ENCODE assay signal across 8 mouse cellular contexts in the genomic region with DNA sequence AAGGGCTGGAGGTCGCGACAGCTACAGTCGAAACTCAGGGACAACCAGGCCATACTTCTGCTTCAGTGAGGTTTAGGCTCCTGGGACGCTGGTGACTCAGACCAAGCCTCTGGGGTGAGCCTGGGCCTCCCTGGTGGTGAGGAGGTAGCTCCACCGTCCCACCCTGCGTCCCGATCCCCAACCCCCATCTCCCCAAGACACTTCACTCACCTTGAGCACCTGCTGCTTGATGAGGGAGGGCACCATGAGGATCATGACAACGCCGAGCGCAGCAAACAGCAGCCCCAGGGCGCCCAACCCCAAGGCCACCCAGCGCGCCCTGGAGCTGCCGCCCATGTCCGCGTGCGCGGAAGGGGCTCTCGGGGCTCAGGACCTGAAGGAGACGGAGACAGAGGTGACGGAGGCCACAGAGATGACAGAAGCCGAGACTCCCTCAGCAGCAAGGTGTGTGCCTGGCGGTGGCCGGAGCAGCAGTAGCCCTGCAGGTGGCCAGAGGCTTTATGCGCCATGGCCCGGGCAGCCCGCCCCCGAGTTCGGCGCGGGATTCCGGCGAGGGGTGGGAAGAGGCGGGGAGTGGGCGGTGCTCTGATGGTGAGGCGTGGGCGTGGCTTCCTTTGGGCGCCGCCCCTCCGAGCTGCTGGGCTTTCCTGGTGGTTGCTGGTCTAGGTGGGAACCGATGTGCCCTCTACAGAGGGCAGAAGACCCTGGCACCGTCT. TPM values are rescaled to one million over a fixed set of nuclear protein-coding genes. Genes with fewer than 3 reads are reported as not detected.
DNase-seq lines count a peak whose midpoint lies in the region; ATAC-seq lines count a peak whose summit lies in the region.

Gene Scarb1, minus strand, starts transcription at position 548 of the 716 bp plus-strand sequence.

- no peaks in the 10 kb centered on the region for H3K9me3 ChIP-seq in embryonic facial prominence, embryonic 15.5 days (replicated peaks)
- no peaks in the 10 kb centered on the region for H3K9me3 ChIP-seq in limb, embryonic 13.5 days
- H3K9me3 ChIP-seq in midbrain, embryonic 15.5 days, result no peaks in the 10 kb centered on the region

- H3K36me3 ChIP-seq in embryonic facial prominence, embryonic 15.5 days, result no peaks in the 10 kb centered on the region
- H3K36me3 ChIP-seq in limb, embryonic 13.5 days, result 0 out of 2 replicates have a peak, but pooled peaks cover 3% of the 10 kb centered on the region
- no peaks in the 10 kb centered on the region for H3K36me3 ChIP-seq in midbrain, embryonic 15.5 days (replicated peaks)

- peaks cover 37% of the 10 kb centered on the region for H3K4me1 ChIP-seq in embryonic facial prominence, embryonic 15.5 days
- H3K4me1 ChIP-seq in limb, embryonic 13.5 days, result peaks cover 31% of the 10 kb centered on the region
- H3K4me1 ChIP-seq in midbrain, embryonic 15.5 days, result peaks cover 28% of the 10 kb centered on the region

- peak; percentile 73 for ATAC-seq in embryonic facial prominence, embryonic 15.5 days (ENCODE audit: insufficient number of reproducible peaks, low FRiP score, low TSS enrichment, low read depth)
- peak; percentile 84 for ATAC-seq in limb, embryonic 13.5 days (ENCODE audit: low FRiP score, low read depth)
- ATAC-seq in midbrain, embryonic 15.5 days (replicated peaks), result peak; percentile 85

- H3K27me3 ChIP-seq in embryonic facial prominence, embryonic 15.5 days, result no peaks in the 10 kb centered on the region
- H3K27me3 ChIP-seq in limb, embryonic 13.5 days, result 0 out of 2 replicates have a peak, but pooled peaks cover 4% of the 10 kb centered on the region
- no peaks in the 10 kb centered on the region for H3K27me3 ChIP-seq in midbrain, embryonic 15.5 days (replicated peaks)

- peak within 1 kb of the TSS; percentile 93 for H3K4me2 ChIP-seq in embryonic facial prominence, embryonic 15.5 days (replicated peaks)
- H3K4me2 ChIP-seq in limb, embryonic 13.5 days (replicated peaks), result peak within 1 kb of the TSS; percentile 97
- H3K4me2 ChIP-seq in midbrain, embryonic 15.5 days, result peak within 1 kb of the TSS; percentile 94

- peak; percentile 82 for DNase-seq in 3T3-L1 (ENCODE audit: low read depth, low spot score)
- peak; percentile 94 to 96 for DNase-seq in adrenal gland, postnatal 36 days
- peak; percentile 85 for DNase-seq in heart, adult 8-10 months (ENCODE audit: low spot score)
- DNase-seq in kidney, adult 9 months, result peak; percentile 89
- peak; percentile 83 to 94 for DNase-seq in spleen, adult 18-20 months

- H3K27ac ChIP-seq in embryonic facial prominence, embryonic 15.5 days (replicated peaks), result peak within 1 kb of the TSS; percentile 84
- H3K27ac ChIP-seq in limb, embryonic 13.5 days, result 0 out of 2 replicates have a peak within 1 kb of the TSS, but pooled peaks have one; percentile 4
- no peak within 1 kb of the TSS for H3K27ac ChIP-seq in midbrain, embryonic 15.5 days

- peak within 1 kb of the TSS; percentile 58 for H3K9ac ChIP-seq in embryonic facial prominence, embryonic 15.5 days
- H3K9ac ChIP-seq in limb, embryonic 13.5 days, result peak within 1 kb of the TSS; percentile 75
- peak within 1 kb of the TSS; percentile 49 for H3K9ac ChIP-seq in midbrain, embryonic 15.5 days

- peak within 1 kb of the TSS; percentile 83 for H3K4me3 ChIP-seq in embryonic facial prominence, embryonic 15.5 days (replicated peaks)
- peak within 1 kb of the TSS; percentile 74 for H3K4me3 ChIP-seq in limb, embryonic 13.5 days
- peak within 1 kb of the TSS; percentile 61 for H3K4me3 ChIP-seq in midbrain, embryonic 15.5 days

- under 1% methylated on average over 42 of the region's 42 CpGs for WGBS in embryonic facial prominence, embryonic 15.5 days
- under 1% methylated on average over 39 of the region's 42 CpGs for WGBS in limb, embryonic 13.5 days
- under 1% methylated on average over 41 of the region's 42 CpGs for WGBS in midbrain, embryonic 15.5 days

RNA-seq across cellular contexts. Expression of gene Scarb1, which starts in this region (rescaled TPM):
- total RNA-seq in adrenal gland, postnatal 36 days (2021), result 1,000 to 10,000 TPM; 1,867 to 4,652 TPM
- 61.0 and 64.7 TPM in 2 replicates for polyA plus RNA-seq in embryonic facial prominence, embryonic 15.5 days (2015; fragmentation: Nextera tagmentation; extraction: Ambion mirVana)
- total RNA-seq in heart, adult 8-10 months (2022), result 10 to 100 TPM; 21.8 to 27.3 (median 25.7) TPM
- 44.3 and 44.4 TPM in 2 replicates for polyA plus RNA-seq in limb, embryonic 13.5 days (2015; fragmentation: Nextera tagmentation; extraction: Ambion mirVana)
- 40.3 and 45.9 TPM in 2 replicates for polyA plus RNA-seq in midbrain, embryonic 15.5 days (2015; fragmentation: Nextera tagmentation; extraction: Ambion mirVana)

Comparison
In these comparisons a context has a peak if more than half of its experiments do, and no peak if none do; other contexts are left out.
1. RNA of gene Scarb1 (total RNA-seq): 1,867 to 4,652 TPM in adrenal gland, postnatal 36 days; 21.8 to 27.3 TPM in heart, adult 8-10 months; every median in the first group is over 10 times any median in the second.
2. Peak in every context shown above with its lines, with median percentiles within 50 percentile points of each other: DNase-seq, ATAC-seq, H3K4me2 ChIP-seq, H3K4me3 ChIP-seq and H3K9ac ChIP-seq.